Mouse (Mus musculus) liver, embryonic 14.5 days (tissue): Measurements from ENCODE around the gene Hectd2.

Experiments used
- CTCF ChIP-seq: IDR thresholded peaks from 2 replicates; pipeline ENCODE4 v1.5.1; 2016; ENCODE audit warnings: antibody characterized with exemption, low read depth, control low read depth
- EP300 ChIP-seq: IDR thresholded peaks from 2 replicates; pipeline ENCODE4 v1.6.1; 2016; ENCODE audit warnings: antibody characterized with exemption, low read depth

DNA sequence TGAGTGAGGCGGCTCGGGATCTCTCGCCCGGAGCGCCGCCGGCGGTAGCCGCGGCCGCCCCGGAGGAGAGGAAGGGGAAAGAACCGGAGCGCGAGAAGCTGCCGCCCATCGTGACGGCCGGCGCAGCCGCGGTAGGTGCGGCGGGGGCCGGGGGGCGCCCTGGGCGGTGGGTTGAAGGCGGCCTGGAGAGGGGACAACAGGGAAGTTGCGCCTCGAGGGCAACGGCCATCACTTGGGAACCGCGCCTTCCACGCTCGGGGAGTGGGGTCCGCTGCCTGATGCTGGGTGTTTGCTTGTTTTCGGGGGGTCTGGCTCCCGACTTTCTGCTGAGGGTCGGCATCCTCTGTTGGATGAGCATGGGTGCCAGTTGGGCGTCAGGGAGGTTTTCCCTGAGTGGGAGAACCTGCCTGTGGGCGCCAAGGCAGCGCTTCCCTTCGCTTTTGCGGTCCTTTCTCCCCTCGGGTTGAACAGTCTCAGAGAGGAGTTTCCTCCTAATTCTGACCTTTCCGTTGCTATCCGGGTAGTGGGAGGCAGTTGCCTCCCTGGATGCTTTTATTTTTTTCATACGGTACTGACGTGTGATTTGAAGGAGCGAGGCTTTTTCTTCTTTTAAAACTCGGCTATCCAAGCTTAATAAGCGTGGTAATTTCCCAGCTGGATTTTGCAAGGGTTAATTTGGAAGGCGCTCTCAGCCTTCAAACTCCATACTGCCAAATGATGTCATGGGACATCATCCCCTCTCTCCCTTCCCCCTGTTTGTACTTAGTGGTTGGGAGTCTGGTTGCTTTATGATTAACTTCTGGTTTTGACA lies 551 bp downstream of the Hectd2 start:
- TF ChIP-seq CTCF = no peak
- no peak for TF ChIP-seq EP300
